Mouse (Mus musculus) forebrain, embryonic 10.5 days (tissue): Measurements from ENCODE around the gene Rad23b. TPM values are rescaled to one million over a fixed set of nuclear protein-coding genes. Genes with fewer than 3 reads are reported as not detected.
"Not testable (repeated sequence)": the region's sequence is repeated elsewhere in the genome, so short reads cannot be mapped to it uniquely, and the experiment has no call there.

Experiments
- DNase-seq: peaks from one replicate; pipeline ENCODE4 v3.0.0-alpha.2; 2017; ENCODE audit warnings: low spot score; ENCODE audit errors: extremely low spot score
- H3K27ac ChIP-seq: fragments of 300-500 bp; sonication (generic); 2 replicates; pipeline ENCODE4 v1.5.1; 2016; ENCODE audit warnings: mild to moderate bottlenecking
- H3K27me3 ChIP-seq: fragments of 300-500 bp; sonication (generic); 2 replicates; pipeline ENCODE4 v1.6.1; 2016; ENCODE audit warnings: mild to moderate bottlenecking; ENCODE audit not compliant: poor library complexity, severe bottlenecking
- H3K36me3 ChIP-seq: fragments of 300-500 bp; sonication (generic); replicated peaks from 2 replicates; pipeline ENCODE4 v1.6.1; 2016; ENCODE audit warnings: mild to moderate bottlenecking, moderate library complexity
- H3K4me1 ChIP-seq: fragments of 300-500 bp; sonication (generic); 2 replicates; pipeline ENCODE4 v1.6.1; 2016
- H3K4me3 ChIP-seq: fragments of 300-500 bp; sonication (generic); 2 replicates; pipeline ENCODE4 v1.5.1; 2016; ENCODE audit warnings: mild to moderate bottlenecking, moderate library complexity
- H3K9me3 ChIP-seq: fragments of 300-500 bp; sonication (generic); 2 replicates; pipeline ENCODE4 v1.6.1; 2016; ENCODE audit warnings: mild to moderate bottlenecking, moderate library complexity
- WGBS: fragments of 180-500 bp; shearing (Covaris S2); methylation state at CpG from one replicate; pipeline ENCODE4 v1.1.7; 2016; 5-methylcytosine and 5-hydroxymethylcytosine counted together
- polyA plus RNA-seq: library from polyadenylated mRNA; unstranded; fragments of >200 nt; fragmentation: Nextera tagmentation; extraction: Ambion mirVana; gene quantifications from 2 replicates; pipeline ENCODE4 v1.2.1, GENCODE M21; 2016

Gene Rad23b
- polyA plus RNA-seq, 1 experiment from 2014 or later: 94.6 TPM

- not testable (repeated sequence) for H3K27ac ChIP-seq, H3K27me3 ChIP-seq, H3K36me3 ChIP-seq, H3K9me3 ChIP-seq, DNase-seq, H3K4me3 ChIP-seq
- H3K4me1 ChIP-seq: peaks cover 13% of the 10 kb centered on the region
- 93% methylated on average over 1 of the region's 1 CpGs for WGBS
Measured at GRCm38 (mm10) chr4:55409578-55410224, 59.9 kb downstream of the Rad23b start.

DNA sequence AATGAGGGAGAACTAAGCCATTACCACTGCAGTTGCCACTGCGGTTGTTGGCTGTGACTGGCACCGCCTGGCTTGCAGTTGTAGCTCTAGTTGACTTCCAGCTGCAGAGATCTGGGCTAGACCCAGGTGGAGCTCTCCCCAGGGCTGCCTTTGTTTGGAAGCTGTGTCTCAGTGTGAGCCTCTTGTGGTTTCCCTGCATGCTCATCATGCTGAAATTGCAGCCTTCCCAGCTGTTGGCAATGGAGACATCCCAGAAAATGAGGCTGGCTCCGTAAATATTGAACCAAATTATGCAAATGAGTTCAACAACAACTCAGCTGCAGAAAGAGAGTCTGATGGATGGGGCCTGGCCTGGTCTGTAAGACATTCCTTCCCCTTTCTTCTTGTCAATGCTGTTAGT lies 66.0 kb downstream of the Rad23b start:
- H3K4me3 ChIP-seq: no peak overlapping the region
- 46% methylated on average over 3 of the region's 3 CpGs for WGBS
- peaks cover 4% of the 10 kb centered on the region; the same call in 1 of the 2 replicates for H3K4me1 ChIP-seq
- no peaks in the 10 kb centered on the region for H3K27me3 ChIP-seq
- H3K36me3 ChIP-seq: no peaks in the 10 kb centered on the region
- no peak for DNase-seq
- no peak overlapping the region for H3K27ac ChIP-seq
- no peaks in the 10 kb centered on the region; the same call in 1 of the 2 replicates for H3K9me3 ChIP-seq

- Histone ChIP-seq H3K36me3 (no peaks in the 10 kb centered on the region), H3K9me3 (no peaks in the 10 kb centered on the region), H3K4me1 (no peaks in the 10 kb centered on the region), H3K27me3 (no peaks in the 10 kb centered on the region), H3K27ac (no peak overlapping the region), H3K4me3 (no peak overlapping the region)
- DNase-seq: no peak
- WGBS: 88% methylated on average over 4 of the region's 4 CpGs
Measured at GRCm38 (mm10) chr4:55426250-55426649, 76.4 kb downstream of the Rad23b start.

Other genes starting within 250 kb of the Rad23b start
- gene Klf4, start 182.4 kb downstream of the Rad23b start, polyA plus RNA-seq: 0.80 and 0.83 TPM in 2 replicates